Mouse (Mus musculus) adrenal gland, postnatal 36 days (tissue): Measurements from ENCODE around the gene Ube2o. TPM values are rescaled to one million over a fixed set of nuclear protein-coding genes. Genes with fewer than 3 reads are reported as not detected.

ENCODE experiments used
- DNase-seq, 2 experiments: peaks; one replicate each; pipeline ENCODE4 v3.0.0; 2021; ENCODE audit warnings: mixed read lengths in 1 of 2
- long read RNA-seq, 2 experiments: library from polyadenylated mRNA; stranded (forward); transcript quantifications; one replicate each; pipeline ENCODE4 v2.0.0; 2021; ENCODE audit warnings: borderline sequencing depth in 2 of 2
- total RNA-seq, 2 experiments: library from RNA; stranded (reverse); gene quantifications; 2 replicates each; pipeline ENCODE4 v1.2.3; 2021

Ube2o gene
- 10 to 100 TPM; 26.6 to 29.3 TPM for total RNA-seq
- long read RNA-seq, experiment 1, full-length matches to known transcripts, result 1 of 9 reads
- long read RNA-seq, experiment 1, partial matches to known transcripts, result 2 of 9 reads
- long read RNA-seq, experiment 1, other reads (novel, unspliced or antisense), result 6 of 9 reads
- long read RNA-seq, experiment 2, full-length matches to known transcripts, result 5 of 8 reads
- long read RNA-seq, experiment 2, partial matches to known transcripts, result 1 of 8 reads
- long read RNA-seq, experiment 2, other reads (novel, unspliced or antisense), result 2 of 8 reads

DNA sequence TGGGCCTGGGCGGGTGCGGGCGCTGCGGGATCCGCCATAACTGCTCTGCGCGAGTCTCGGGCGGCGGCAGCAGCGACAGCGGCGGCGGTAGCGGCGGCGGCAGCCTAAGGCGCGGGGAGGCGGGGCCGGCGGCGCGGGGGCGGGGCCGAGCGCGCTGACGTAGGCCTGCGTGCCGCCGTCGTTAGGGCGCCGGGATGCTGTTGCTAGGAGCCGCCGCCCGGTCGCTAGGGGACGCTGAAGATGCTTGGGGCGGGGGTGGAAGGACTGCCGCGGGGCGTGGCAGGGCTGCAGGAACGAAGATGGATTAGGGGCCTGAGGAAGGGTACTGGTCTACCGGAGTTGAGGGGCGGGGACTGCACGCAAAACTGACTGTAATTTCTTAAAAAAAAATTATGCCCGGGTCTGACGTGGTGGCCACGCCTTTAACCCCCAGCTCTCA lies at the start of gene Ube2o:
Gene Ube2o (minus strand): TSS at position 72 of the 439 bp plus-strand sequence.
- DNase-seq, result peak; percentile 91 to 93

DNA sequence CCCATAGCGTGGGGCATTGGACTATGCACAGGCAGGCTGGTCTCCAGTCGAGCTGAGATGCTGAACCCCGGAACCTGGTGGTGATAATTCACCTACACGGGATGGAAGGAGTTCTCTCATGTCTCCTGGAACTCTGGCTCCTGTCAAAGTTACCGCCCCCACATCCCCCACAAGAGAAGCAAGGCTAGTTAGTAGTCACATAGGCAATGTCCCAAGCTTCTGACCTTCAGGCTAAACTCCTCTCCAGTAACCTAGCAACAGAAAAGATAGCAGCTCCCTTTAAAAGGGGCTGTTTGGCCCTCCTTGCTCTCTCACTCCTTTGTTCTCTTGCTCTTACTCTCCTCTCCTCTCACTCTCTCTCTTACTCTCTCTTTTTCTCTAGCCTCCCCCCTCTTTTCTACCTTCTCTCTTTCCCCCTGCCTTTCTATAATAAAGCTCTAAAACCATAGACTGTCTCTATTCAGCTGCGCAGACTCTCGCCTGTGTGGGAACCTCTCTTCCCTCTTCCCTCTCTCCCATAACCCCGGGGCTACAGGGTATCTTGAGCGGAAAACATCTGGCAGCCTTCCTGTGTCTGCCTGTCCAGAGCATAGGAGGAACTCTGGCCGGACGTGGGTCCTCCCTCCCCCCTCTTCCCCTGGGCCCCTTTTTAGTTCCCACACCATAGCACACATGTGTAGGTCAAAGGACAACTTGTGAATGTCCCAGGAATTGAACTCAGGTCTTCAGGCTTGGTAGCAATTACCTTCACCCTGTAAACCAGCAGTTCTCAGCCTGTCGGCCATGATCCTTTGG lies 49.1 kb upstream of the Ube2o start:
- DNase-seq, result no peak

DNA sequence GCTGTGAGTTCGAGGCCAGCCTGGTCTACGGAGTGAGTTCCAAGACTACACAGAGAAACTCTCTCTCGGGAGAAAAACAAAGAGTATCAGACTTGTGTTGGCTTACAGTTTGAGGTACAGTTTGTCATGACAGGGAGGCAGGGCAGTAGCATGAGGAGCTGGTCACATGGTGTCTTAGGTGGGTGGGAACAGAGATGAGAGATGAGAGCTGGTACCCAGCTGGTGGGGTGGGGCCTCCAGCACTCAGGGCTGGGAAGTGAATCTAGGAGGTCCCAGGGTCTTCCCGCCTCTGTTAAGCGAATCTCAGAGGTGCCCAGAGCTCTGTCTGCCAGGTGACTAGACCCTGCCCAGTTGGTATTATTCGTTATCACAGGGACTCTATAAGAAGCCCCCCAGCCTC lies 48.2 kb upstream of the Ube2o start:
- DNase-seq, result no peak

DNA sequence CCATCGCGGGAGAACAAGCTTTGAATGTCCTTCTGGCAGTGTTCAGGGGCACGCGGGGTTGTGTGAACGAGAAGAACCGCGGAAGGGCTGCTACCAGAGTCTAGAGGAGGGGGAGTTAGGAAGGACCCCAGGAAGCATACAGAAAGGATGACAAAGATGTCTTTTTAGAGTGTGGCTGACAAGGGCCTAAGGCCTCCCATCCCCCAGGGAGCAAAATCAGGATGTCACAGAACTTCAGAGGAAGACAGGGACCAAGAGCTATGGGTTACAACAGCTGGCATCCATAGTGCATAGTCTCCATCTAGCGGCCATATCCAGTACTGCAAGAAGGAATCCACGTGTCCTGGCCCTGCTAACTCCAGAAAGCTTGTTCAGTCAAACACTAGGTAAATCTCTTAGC lies 47.5 kb upstream of the Ube2o start:
- peak; percentile 86 to 87 for DNase-seq

DNA sequence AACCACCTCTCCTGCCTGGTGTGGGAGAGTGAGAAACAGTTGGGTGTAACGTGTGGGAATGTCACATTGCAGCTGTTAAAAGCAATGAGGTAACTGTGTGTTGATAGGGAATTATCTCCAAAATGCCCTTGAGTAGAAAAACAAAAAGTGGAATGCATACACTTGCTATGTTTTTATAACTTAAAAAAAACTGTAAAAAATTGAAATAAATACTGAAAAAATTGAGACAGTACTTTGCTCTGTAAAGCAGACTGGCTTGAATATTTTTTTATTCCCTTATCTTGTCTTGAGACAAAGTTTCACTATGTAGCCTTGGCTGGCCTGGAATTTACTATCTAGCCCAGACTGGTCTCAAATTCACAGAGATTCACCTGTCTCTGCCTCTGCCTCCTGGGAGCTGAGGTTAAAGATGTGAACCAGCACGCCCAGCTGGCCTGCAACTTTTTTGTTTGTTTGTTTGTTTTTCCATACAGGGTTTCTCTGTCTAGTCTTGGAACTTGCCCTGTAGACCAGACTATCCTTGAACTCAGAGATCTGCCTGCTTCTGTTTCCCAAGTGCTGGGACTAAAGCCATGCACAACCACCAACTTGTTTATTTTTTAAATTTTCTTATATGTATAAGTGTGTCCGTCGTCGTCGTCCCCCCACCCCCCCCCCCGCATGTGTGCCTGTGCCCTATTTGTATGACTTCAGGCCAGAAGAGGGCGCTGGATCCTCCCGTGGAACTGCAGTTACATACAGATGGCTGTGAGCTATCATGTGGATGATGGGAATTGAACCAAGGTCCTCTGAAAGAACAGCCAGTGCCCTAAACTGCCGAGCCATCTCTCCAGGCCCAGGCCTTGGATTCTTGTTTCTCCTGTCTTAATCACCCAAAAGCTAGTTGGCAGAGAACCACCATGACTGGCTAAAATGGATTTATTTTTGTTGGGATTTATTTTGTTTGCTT lies 46.1 kb upstream of the Ube2o start:
- DNase-seq, result peak in 1 of 2 experiments; percentile 57

DNA sequence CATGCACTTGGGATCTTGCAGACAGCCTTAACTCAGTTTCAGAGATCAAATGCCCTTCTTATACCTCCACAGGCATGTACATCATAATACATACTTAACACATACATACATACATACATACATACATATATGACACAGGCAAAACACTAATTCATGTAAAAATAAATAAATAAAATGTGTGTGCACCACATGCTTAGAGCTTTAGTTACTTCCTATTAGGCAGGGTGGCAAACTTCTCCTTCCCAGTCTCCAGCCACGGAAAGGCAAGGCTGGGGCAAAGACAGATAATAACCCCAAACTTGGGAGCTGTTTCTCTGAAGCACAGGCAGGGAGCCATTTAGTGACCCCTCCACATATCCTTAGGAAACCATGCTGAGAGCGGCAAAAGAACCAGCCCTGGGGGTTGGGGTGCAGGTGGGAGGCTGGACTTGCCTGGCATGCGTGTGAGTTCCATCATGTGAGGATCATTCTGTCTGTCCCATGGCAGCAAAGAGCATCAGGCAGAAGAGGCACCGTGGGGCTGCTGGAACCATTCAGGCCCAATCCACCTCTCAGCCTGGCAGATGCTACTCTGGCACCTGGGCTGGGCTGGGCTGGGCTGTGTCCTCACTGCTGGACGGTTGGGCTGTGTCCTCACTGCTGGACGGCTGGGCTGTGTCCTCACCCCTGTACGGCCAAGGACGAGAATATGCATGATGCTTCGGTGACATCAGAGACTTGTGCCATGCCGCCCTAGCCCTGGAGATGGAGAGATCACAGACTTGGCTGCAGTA lies 45.2 kb upstream of the Ube2o start, which contains the start of gene Rhbdf2:
Gene Rhbdf2 (minus strand): TSS at position 721 of the 773 bp plus-strand sequence.
- no peak for DNase-seq

DNA sequence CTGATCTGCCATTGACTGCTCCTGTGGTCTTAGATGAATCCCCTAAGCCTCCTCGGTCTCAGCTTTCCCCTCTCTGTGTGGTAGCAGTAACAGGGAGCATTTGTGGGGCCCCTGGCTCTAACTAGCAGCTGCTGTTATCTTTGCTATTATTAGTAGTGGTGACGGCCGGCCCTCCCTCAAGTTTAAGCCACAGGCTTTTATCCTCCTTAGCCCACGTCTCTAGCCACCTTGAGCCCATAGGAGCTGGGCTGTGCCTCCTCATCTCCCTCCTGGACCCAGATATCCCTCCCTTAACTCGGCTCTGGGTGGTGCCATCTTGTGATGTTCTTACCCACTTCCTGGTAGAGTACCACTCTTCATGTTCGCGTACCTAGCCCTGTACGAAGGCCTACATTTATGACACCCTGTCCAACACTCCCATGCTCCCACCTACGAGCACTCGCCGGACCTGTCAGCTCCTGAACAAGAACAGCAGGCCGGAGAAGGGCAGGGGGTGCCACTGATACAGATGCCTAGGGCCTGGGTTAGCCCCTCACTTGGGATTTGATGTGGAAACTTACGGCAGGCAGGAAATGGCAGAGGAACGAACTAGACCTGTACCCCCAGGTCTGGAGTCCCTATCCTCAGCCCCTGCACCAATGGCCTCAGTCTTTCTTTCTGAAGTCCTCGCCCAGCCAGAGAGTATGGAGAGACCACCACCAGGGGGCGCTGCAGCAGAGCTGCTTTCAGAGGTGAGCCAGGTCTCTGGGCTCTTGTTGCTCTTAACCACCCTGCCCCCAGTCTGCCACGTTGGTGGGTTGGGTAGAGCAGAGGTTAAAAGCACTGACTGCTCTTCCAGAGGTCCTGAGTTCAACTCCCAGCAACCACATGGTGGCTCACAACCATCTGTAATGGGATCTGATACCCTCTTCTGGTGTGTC lies 44.1 kb upstream of the Ube2o start:
- DNase-seq, result peak; percentile 63 to 71

DNA sequence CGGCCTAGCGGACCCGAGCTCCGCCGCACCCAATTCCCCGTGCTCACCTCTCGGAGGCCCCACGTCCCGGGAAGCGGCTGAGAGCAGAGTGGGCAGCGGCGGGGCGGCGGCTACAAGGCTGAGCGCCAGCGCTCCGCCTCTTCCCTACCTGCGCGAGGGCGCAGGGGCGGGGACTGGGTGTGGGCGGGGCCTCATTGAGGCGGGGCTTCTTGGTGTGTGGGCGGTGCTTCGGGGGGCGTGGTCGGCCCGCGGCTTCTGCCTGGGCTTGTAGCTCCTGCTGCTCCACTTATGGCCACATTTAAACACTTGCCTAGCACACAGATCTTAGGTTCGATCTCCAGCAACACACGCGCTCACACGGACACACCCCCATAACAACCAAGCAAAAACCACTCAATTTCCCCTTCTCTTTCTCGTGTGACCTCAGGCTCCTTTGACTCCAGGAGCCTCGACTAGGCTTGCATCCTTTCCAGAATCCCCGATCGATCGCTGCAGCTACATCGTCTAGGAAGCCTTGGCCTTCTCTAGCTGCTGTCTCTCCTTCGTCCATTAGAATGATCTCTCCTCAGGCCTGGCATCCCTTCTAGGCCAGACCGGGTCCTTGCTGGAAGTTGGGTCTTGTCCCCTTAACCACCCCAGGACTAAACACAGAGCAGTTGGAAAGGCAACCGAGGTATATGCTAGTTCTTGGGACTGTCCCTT lies 43.0 kb upstream of the Ube2o start:
- peak; percentile 90 to 91 for DNase-seq

DNA sequence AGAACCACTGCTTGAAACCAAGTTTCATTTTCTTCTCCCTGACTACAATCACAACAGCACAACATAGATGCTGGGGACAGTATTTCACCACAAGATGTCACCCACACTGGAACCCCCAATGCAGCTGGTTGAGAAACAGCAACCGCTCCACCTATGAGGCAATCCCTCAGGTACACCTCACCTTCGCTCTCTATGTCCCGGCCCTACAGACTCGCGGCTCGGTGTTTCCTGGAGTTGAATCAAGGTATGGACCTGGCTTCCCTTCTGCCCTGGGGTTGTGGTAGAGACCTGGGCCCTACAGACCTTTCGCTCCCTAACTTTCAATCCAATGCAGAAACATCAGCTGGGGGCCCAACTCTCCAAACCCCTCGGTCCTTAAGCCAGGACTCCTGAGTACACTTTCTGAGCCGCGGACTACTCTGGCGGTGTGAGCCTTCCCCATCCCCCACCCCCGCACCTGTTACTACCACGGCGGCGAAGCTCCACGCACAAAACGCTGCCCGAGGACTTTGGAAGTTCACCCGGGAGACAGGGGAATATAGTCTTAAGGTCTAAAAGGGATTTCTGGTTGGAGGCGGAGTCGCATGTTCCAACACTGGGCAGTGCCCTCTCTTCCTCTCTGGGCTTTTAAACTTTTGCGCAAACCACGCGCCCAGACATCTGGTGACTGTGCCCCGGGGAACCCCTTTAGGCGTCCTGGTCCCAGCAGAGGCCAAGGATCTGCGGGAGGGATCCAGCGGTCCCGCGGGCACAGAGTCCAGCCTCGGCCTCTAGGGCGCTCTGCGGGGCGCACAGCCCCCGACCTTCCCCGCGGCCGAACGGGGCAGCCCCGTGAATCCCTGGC lies 42.3 kb upstream of the Ube2o start:
- peak in 1 of 2 experiments; percentile 45 for DNase-seq

DNA sequence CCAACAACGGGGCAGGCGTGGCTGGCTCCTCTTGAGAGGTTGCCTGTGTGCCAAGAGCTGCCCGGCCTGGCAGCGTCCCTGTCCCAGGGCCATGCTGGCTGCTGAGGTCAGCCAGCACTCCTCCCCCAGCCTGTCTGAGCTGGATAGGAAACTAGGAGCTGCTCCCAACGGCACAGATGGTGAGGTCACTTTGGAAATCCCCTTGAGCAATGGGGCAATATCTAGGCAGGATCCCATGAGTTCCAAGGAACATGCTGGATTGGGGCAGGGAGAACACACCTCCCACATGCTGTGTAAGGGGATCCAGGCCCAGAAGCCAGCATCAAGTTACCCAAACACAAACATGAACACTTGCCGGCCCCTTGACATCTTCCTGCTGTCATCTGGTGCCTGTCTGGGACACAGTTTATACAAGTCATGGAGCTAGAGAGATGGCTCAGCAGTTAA lies 40.0 kb upstream of the Ube2o start:
- peak; percentile 94 to 95 for DNase-seq

DNA sequence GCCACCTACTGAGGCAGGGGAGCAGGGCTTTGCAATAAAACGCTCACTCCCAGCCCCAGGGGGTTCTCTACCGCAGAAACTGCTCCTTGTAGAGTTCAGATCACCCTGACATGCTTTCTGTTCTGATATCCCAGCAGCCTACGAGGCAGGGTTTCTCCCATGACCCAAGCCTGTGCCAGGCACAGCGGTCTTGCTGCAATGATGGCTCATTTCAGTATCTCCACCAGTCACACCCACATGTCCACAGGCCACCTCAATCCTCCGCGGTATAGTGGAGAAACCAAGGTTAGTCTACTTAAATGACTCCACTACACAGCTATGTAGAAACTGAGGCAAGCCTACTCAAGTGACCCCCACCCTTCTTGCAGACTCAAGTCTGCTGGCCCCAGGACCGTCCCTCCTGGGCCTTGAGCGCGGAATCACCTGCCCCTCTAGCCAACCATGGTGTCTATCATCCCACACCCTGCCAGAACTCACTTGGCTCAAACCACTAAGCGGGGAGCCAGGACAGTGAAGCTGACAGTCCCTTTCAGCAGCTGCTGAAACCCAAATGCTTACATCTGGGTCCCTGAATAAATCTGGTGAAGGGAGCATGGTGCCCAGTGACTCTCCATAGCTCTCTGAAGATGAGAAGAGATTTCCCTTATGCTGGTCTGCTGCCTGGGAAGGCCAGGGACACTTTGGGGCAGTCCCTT lies 39.5 kb upstream of the Ube2o start:
- DNase-seq, result peak; percentile 34 to 48

DNA sequence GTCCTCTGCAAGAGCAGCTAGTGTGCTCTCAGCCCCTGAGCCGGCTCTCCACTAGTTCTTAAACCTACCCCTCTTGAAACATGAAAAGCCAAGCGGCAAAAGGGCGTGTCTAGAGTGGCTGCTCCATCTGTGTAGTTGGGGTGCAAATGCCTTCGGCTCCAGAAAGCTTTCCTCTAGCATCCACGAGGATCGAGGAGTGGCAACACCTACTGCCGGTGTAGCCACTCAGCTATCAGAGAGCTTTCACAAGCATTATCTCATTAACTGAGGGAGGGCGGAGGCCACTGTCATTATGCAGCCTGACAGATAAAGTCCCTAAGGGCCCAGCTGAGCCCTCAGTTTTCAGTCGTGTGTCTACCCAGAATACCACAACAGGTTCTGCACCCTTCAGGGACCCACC lies 38.8 kb upstream of the Ube2o start:
- no peak for DNase-seq

DNA sequence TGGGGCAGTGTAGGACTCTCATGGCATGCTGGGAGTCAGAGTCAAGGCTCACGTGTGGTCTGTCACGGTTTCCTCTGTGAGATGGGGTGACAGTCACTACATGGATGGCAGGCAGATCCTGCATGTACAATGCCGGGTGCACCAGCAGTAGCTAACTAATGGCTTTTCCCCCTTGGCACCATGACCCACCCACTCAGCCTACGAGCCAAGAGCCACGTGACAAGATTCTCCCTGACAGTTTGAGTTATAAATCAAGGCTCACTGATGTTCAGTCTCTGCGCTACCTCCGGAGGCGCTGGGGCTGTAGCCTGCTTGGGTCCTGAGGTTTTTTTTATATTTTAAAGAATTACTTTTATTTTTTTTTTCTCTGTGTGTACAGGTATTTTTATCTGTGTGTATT lies 38.3 kb upstream of the Ube2o start:
- DNase-seq, result no peak

DNA sequence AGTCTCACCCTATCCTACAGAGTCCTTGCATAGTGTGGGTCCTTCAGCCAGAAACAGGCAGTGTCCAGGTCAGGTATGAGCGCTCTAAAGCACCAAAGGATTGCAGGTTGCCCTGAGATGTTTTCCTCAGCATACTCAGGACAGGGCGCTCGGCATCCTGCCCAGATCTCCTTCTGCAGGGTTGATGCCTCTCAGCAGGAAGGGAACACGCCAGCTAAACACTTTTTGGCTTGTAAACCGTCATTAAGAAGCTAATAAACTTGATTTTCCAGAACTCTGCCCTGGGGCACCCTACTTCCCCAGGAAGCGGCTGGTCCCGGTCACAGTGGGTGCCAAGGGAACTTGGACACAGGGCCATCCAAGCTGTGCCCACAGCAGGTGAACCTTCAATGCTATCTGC lies 37.9 kb upstream of the Ube2o start:
- no peak for DNase-seq

DNA sequence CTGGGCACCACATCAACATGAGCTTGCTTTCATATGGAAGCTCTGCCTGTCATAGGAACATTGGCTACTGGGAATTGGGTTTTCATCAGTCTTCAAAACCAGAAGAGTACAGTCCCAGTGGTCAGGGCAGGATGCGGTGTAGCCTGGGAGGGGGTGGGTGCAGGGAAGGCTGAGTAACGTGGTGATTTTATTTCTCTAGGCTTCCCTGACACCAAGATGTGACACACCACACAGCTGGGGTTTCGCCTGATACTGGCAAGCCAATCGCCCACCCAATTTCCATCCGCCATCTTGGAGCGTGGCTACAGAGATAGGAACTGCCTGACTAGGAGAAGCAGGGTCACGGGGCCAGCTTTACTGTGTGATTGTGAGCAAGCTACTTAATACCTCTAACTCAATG lies 37.4 kb upstream of the Ube2o start:
- no peak for DNase-seq

DNA sequence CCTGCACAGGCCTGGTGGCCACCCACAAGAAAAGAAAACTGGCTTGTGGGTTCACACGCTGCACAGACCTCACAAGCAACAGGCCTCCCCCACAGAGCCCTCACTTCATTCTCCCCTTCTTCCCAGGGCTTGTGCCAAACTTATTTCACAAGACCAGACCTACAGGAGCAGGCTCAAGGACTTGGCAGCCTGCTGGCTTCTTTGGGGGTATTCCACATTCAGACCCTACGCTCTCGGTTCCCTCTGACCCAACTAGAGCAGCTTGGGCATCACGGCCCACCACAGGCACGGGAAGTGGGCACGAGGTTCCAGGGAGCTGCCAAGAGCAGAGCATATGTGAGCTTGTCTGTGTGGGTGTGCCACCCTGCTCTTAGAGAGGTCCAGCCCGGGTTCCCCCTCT lies 36.4 kb upstream of the Ube2o start:
- peak in 1 of 2 experiments; percentile 42 for DNase-seq

DNA sequence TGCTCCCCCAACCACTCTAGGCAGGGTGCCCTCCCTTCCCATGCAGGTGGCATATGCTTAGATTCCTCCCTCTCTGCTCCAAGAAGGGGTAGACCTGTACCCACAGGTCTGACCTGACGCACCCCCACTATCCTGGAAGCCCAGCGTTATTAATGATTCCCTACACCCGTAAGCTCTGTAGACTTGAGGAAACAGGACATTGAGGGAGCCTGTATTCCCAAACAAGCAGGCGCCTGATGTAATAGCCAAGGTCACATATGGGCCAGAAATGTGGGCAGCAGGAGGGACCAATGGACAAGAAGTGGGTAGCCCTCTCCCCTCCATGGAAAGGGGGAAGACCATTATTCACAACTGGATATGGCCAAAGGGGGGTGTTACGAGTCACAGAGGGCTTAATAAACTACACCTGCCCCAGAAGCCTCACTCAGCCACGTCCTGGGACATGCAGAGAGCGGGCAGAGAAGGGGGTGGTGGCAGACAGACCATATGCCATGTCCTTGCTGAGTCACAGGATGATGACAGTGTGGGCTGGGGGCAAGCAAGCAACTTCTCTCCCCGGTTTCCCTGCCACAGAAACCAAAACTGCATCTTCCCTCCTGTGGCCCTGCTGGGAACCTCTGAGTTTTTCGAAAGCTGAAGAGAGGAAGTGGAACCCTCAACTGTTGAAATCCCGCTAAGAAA lies 35.3 kb upstream of the Ube2o start:
- no peak for DNase-seq
